Comparison of ENCODE assay signal across 11 mouse cellular contexts in the genomic region with DNA sequence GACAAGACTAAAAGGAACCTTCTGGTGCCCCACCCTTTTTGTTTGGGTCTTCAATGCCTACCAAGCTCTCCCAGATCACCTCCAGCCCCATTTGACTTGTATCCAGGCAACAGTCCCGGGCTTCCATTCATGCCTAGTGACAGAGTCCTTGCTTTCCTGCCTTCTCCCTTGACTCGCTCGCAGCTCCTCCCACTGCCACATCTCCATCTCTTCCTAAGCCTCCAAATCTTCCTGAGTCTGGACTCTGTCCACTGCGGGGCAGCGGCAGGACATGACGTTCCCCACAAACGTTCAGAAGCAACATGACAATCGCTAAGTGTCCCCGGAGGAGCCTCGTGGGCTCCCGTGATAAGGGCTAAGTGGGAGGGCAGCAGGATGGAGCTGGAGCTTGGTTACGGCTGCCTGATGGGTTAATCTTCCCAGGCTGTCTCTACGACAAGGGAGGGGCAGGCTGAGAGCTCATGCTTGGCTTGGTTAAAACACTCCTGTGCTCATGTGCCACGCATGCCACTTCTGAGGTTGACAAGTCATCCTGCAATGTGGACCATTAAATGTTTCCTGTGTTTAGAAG. TPM values are rescaled to one million over a fixed set of nuclear protein-coding genes. Genes with fewer than 3 reads are reported as not detected.
DNase-seq lines count a peak whose midpoint lies in the region; ATAC-seq and TF ChIP-seq lines count a peak whose summit lies in the region.
"Had no signal": no experiment of that assay in that cellular context is flagged by ENCODE, and none has a peak within 500 bp of the region (broad histone marks: within the 10 kb centered on the region; RNA-seq: fewer than 3 reads in every experiment).

No protein-coding gene starts in this region.

- no peak for TF ChIP-seq CTCF in lung, adult 2 months (IDR thresholded peaks at IDR 0.05; ENCODE audit: insufficient read depth, low read length)

- H3K4me2 ChIP-seq in forebrain, embryonic 13.5 days = peak overlapping the region; percentile 15; the same call in 1 of the 2 replicates
- H3K4me2 ChIP-seq in liver, embryonic 12.5 days = peak overlapping the region; percentile 56
- peak overlapping the region; percentile 38 for H3K4me2 ChIP-seq in neural tube, embryonic 15.5 days

- peak; percentile 32; the same call in 1 of the 2 replicates for TF ChIP-seq POLR2A in lung, adult 2 months (IDR thresholded peaks at IDR 0.05; ENCODE audit: borderline replicate concordance, extremely low read depth, low read depth, low read length)

- 9% methylated on average over 14 of the region's 14 CpGs for WGBS in lung, adult 2 months
- WGBS in forebrain, embryonic 13.5 days = 36% methylated on average over 14 of the region's 14 CpGs
- WGBS in liver, embryonic 12.5 days (ENCODE audit: insufficient replicate concordance) = 9% methylated on average over 14 of the region's 14 CpGs
- WGBS in neural tube, embryonic 15.5 days = 32% methylated on average over 14 of the region's 14 CpGs

- no peak overlapping the region for H3K9ac ChIP-seq in forebrain, embryonic 13.5 days
- H3K9ac ChIP-seq in liver, embryonic 12.5 days = 0 out of 2 replicates have a peak overlapping the region, but pooled peaks have one; percentile 31
- 0 out of 2 replicates have a peak overlapping the region, but pooled peaks have one; percentile 14 for H3K9ac ChIP-seq in neural tube, embryonic 15.5 days (replicated peaks)

- H3K27me3 ChIP-seq in forebrain, embryonic 13.5 days = no peaks in the 10 kb centered on the region
- peaks cover 19% of the 10 kb centered on the region for H3K27me3 ChIP-seq in liver, embryonic 12.5 days (replicated peaks)
- H3K27me3 ChIP-seq in neural tube, embryonic 15.5 days (replicated peaks) = no peaks in the 10 kb centered on the region

- H3K36me3 ChIP-seq in forebrain, embryonic 13.5 days (ENCODE audit: poor library complexity, severe bottlenecking) = peaks cover 27% of the 10 kb centered on the region
- peaks cover 44% of the 10 kb centered on the region for H3K36me3 ChIP-seq in liver, embryonic 12.5 days
- H3K36me3 ChIP-seq in neural tube, embryonic 15.5 days = peaks cover 6% of the 10 kb centered on the region; the same call in 1 of the 2 replicates

- no peaks in the 10 kb centered on the region for H3K9me3 ChIP-seq in forebrain, embryonic 13.5 days (replicated peaks)
- no peaks in the 10 kb centered on the region for H3K9me3 ChIP-seq in liver, embryonic 12.5 days (replicated peaks)
- H3K9me3 ChIP-seq in neural tube, embryonic 15.5 days (replicated peaks) = no peaks in the 10 kb centered on the region
- H3K9me3 ChIP-seq: G1E had no signal

- no peak for DNase-seq in lung, adult 2 months
- no peak for DNase-seq in lung, postnatal 25 days (ENCODE audit: low spot score)
- no peak for DNase-seq in thymus, postnatal 36 days
- no peak for DNase-seq in gastrocnemius, postnatal 4 days (ENCODE audit: low spot score in 2 of 2)
- no peak for DNase-seq in right cerebral cortex, postnatal 4 days
- DNase-seq: kidney, postnatal 10 days had no signal

- peaks cover 34% of the 10 kb centered on the region for H3K4me1 ChIP-seq in lung, adult 2 months (ENCODE audit: control insufficient read depth, insufficient read depth, low read length)
- H3K4me1 ChIP-seq in forebrain, embryonic 13.5 days = peaks cover 25% of the 10 kb centered on the region
- H3K4me1 ChIP-seq in liver, embryonic 12.5 days = peaks cover 43% of the 10 kb centered on the region
- peaks cover 23% of the 10 kb centered on the region for H3K4me1 ChIP-seq in neural tube, embryonic 15.5 days

- peak overlapping the region; percentile 4; the same call in 1 of the 2 replicates for H3K27ac ChIP-seq in forebrain, embryonic 13.5 days
- peak overlapping the region; percentile 66 for H3K27ac ChIP-seq in liver, embryonic 12.5 days
- peak overlapping the region; percentile 77 for H3K27ac ChIP-seq in neural tube, embryonic 15.5 days (replicated peaks)

- no peak for ATAC-seq in forebrain, embryonic 13.5 days
- peak; percentile 75 for ATAC-seq in liver, embryonic 12.5 days
- ATAC-seq in neural tube, embryonic 15.5 days (ENCODE audit: low FRiP score) = peak; percentile 56; the same call in 1 of the 2 replicates

- H3K4me3 ChIP-seq in lung, adult 2 months (replicated peaks; ENCODE audit: extremely low read depth, low read depth, low read length) = no peak overlapping the region
- no peak overlapping the region for H3K4me3 ChIP-seq in forebrain, embryonic 13.5 days
- H3K4me3 ChIP-seq in liver, embryonic 12.5 days = peak overlapping the region; percentile 17; the same call in 1 of the 2 replicates
- H3K4me3 ChIP-seq in neural tube, embryonic 15.5 days (replicated peaks) = no peak overlapping the region

RNA-seq across cellular contexts. Expression of gene Cdc42ep2, which starts 13.3 kb away (rescaled TPM):
- 22.2 and 24.1 TPM in 2 replicates for polyA plus RNA-seq in lung, adult 2 months (2012; rRNA removed)
- 4.2 and 4.6 TPM in 2 replicates for polyA plus RNA-seq in forebrain, embryonic 13.5 days (2015; fragmentation: Nextera tagmentation; extraction: Ambion mirVana)
- 3.4 and 3.6 TPM in 2 replicates for polyA plus RNA-seq in liver, embryonic 12.5 days (2016; fragmentation: Nextera tagmentation; extraction: Ambion mirVana)
- 19.3 and 20.9 TPM in 2 replicates for polyA plus RNA-seq in neural tube, embryonic 15.5 days (2015; fragmentation: Nextera tagmentation; extraction: Ambion mirVana)
- total RNA-seq in gastrocnemius, postnatal 4 days (2021) = 10 to 100 TPM; 23.1 to 27.4 TPM

RNA-seq across cellular contexts. Expression of gene Dpf2, which starts 25.1 kb away (rescaled TPM):
- polyA plus RNA-seq in lung, adult 2 months (2012; rRNA removed) = 87.1 and 103 TPM in 2 replicates
- polyA plus RNA-seq in forebrain, embryonic 13.5 days (2015; fragmentation: Nextera tagmentation; extraction: Ambion mirVana) = 147 and 169 TPM in 2 replicates
- polyA plus RNA-seq in liver, embryonic 12.5 days (2016; fragmentation: Nextera tagmentation; extraction: Ambion mirVana) = 73.2 and 74.9 TPM in 2 replicates
- polyA plus RNA-seq in neural tube, embryonic 15.5 days (2015; fragmentation: Nextera tagmentation; extraction: Ambion mirVana) = 95.7 and 115 TPM in 2 replicates
- 100 to 1,000 TPM in 1 of 2 experiments, 10 to 100 TPM in 1; 97.8 to 121 TPM for total RNA-seq in gastrocnemius, postnatal 4 days (2021)

RNA-seq across cellular contexts. Expression of gene Pola2, which starts 26.1 kb away (rescaled TPM):
- polyA plus RNA-seq in lung, adult 2 months (2012; rRNA removed) = 30.5 and 32.7 TPM in 2 replicates
- polyA plus RNA-seq in forebrain, embryonic 13.5 days (2015; fragmentation: Nextera tagmentation; extraction: Ambion mirVana) = 52.6 and 55.9 TPM in 2 replicates
- 79.7 and 83.2 TPM in 2 replicates for polyA plus RNA-seq in liver, embryonic 12.5 days (2016; fragmentation: Nextera tagmentation; extraction: Ambion mirVana)
- polyA plus RNA-seq in neural tube, embryonic 15.5 days (2015; fragmentation: Nextera tagmentation; extraction: Ambion mirVana) = 19.9 and 34.3 TPM in 2 replicates
- total RNA-seq in gastrocnemius, postnatal 4 days (2021) = 10 to 100 TPM; 24.6 to 28.6 TPM

RNA-seq across cellular contexts. Expression of gene Tigd3, which starts 44.0 kb away (rescaled TPM):
- 1.1 and 1.2 TPM in 2 replicates for polyA plus RNA-seq in lung, adult 2 months (2012; rRNA removed)
- 13.1 and 15.5 TPM in 2 replicates for polyA plus RNA-seq in forebrain, embryonic 13.5 days (2015; fragmentation: Nextera tagmentation; extraction: Ambion mirVana)
- polyA plus RNA-seq in liver, embryonic 12.5 days (2016; fragmentation: Nextera tagmentation; extraction: Ambion mirVana) = 3.2 and 3.5 TPM in 2 replicates
- polyA plus RNA-seq in neural tube, embryonic 15.5 days (2015; fragmentation: Nextera tagmentation; extraction: Ambion mirVana) = 8.9 and 10.0 TPM in 2 replicates
- total RNA-seq in gastrocnemius, postnatal 4 days (2021) = 1 to 10 TPM; 1.5 to 2.6 TPM

RNA-seq across cellular contexts. Expression of gene Slc22a20, which starts 48.0 kb away (rescaled TPM):
- polyA plus RNA-seq in lung, adult 2 months (2012; rRNA removed) = not detected in 2 replicates
- not detected in 2 replicates for polyA plus RNA-seq in forebrain, embryonic 13.5 days (2015; fragmentation: Nextera tagmentation; extraction: Ambion mirVana)
- polyA plus RNA-seq in liver, embryonic 12.5 days (2016; fragmentation: Nextera tagmentation; extraction: Ambion mirVana) = not detected in 2 replicates
- not detected in 2 replicates for polyA plus RNA-seq in neural tube, embryonic 15.5 days (2015; fragmentation: Nextera tagmentation; extraction: Ambion mirVana)
- not detected for total RNA-seq in gastrocnemius, postnatal 4 days (2021)
- total RNA-seq: G1E had no signal
- polyA plus RNA-seq: embryonic facial prominence, embryonic 11.5 days; G1E had no signal

Comparison
In these comparisons a context has a peak if more than half of its experiments do, and no peak if none do; other contexts are left out.
1. H3K27ac ChIP-seq: peak in every context shown above with its lines; median percentile 77 in neural tube, embryonic 15.5 days; 66 in liver, embryonic 12.5 days; 4 in forebrain, embryonic 13.5 days.